Comparison of ENCODE assay signal across 15 mouse cellular contexts in the genomic region with DNA sequence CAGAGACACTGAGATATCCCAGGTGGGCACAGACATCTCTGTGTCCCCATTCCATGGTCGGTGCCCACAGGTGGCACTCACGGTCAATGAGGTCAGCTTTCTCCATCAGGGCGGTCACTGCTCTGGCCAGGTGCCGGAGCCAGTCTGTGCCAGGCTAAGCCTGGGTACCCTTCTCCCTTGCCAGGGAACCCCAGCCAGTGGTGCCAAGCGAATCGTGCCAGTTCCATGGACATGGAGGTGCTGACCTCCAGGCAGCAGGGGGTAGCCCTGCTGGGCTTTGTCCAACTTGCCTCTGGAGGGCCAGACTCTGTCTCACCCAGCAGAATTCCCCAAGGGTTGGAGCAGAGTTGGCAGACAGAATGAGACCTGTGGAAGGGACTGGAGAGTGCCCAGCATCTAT. TPM values are rescaled to one million over a fixed set of nuclear protein-coding genes. Genes with fewer than 3 reads are reported as not detected.
DNase-seq lines count a peak whose midpoint lies in the region; ATAC-seq and TF ChIP-seq lines count a peak whose summit lies in the region.
"Had no signal": no experiment of that assay in that cellular context is flagged by ENCODE, and none has a peak within 500 bp of the region (broad histone marks: within the 10 kb centered on the region; RNA-seq: fewer than 3 reads in every experiment).

No protein-coding gene starts in this region.

- intact Hi-C loops in heart, adult 2 months (cut with DNase I), result loop anchor here (2.0 to 5.0 kb wide), 2 partner anchors 39 to 89 kb away; partner anchors contain the start of gene Ppp1r32
- intact Hi-C loops in left cerebral cortex, adult 2 months (cut with DNase I), result loop anchor here (5.0 kb wide), 1 partner anchor 136 kb away; no protein-coding TSS in a partner anchor

- no peak for TF ChIP-seq POLR2A in heart, adult 2 months (IDR thresholded peaks at IDR 0.05; ENCODE audit: insufficient read depth, low read depth, low read length)

- no peaks in the 10 kb centered on the region for H3K79me2 ChIP-seq in heart, adult 2 months (replicated peaks; ENCODE audit: control insufficient read depth, insufficient read depth, low read length)

- TF ChIP-seq EP300 in heart, adult 2 months (IDR thresholded peaks at IDR 0.05; ENCODE audit: insufficient read depth, low read depth, low read length), result no peak

- TF ChIP-seq CTCF in heart, adult 2 months (IDR thresholded peaks at IDR 0.05), result no peak
- no peak for TF ChIP-seq CTCF in left cerebral cortex, adult 2 months (IDR thresholded peaks at IDR 0.05)
- TF ChIP-seq CTCF in hindbrain, postnatal 0 days (IDR thresholded peaks at IDR 0.05; ENCODE audit: low read depth), result no peak

- no peak overlapping the region; the same call in 1 of the 2 replicates for H3K27ac ChIP-seq in heart, adult 2 months
- H3K27ac ChIP-seq in heart, embryonic 11.5 days (ENCODE audit: low read depth, low read length), result no peak overlapping the region
- peak overlapping the region; percentile 73 for H3K27ac ChIP-seq in left cerebral cortex, adult 2 months
- H3K27ac ChIP-seq in hindbrain, postnatal 0 days, result no peak overlapping the region
- H3K27ac ChIP-seq: kidney, postnatal 0 days; liver, embryonic 13.5 days had no signal

- peak; percentile 61 to 76 for DNase-seq in heart, adult 2 months
- no peak for DNase-seq in left cerebral cortex, adult 2 months (ENCODE audit: extremely low spot score in 1 of 2, low spot score in 2 of 2)
- DNase-seq in left cerebral cortex, adult 8-10 months (ENCODE audit: low spot score in 2 of 2), result no peak
- peak; percentile 80 for DNase-seq in cerebellum, adult 9-11 months
- DNase-seq in hindbrain, postnatal 0 days (ENCODE audit: low spot score), result no peak
- no peak for DNase-seq in ovary, adult 18-20 months (ENCODE audit: low spot score)
- DNase-seq in adrenal gland, adult 8-10 months, result no peak
- DNase-seq: adrenal gland, postnatal 36 days; liver, embryonic 13.5 days; lung, postnatal 36 days; spleen, adult 18-20 months had no signal

- H3K9ac ChIP-seq in heart, adult 2 months (ENCODE audit: low read depth, low read length), result no peak overlapping the region
- no peak overlapping the region for H3K9ac ChIP-seq in heart, embryonic 11.5 days (ENCODE audit: low read depth, low read length)
- H3K9ac ChIP-seq in hindbrain, postnatal 0 days (replicated peaks; ENCODE audit: low read length), result 0 out of 2 replicates have a peak overlapping the region, but pooled peaks have one; percentile 4
- H3K9ac ChIP-seq: liver, embryonic 13.5 days had no signal

- no peak overlapping the region for H3K4me3 ChIP-seq in heart, adult 2 months
- no peak overlapping the region for H3K4me3 ChIP-seq in heart, embryonic 11.5 days (ENCODE audit: low read depth, low read length)
- H3K4me3 ChIP-seq in left cerebral cortex, adult 2 months, result peak overlapping the region; percentile 29
- H3K4me3 ChIP-seq in hindbrain, postnatal 0 days (ENCODE audit: low read length), result no peak overlapping the region
- H3K4me3 ChIP-seq: erythroblast, embryonic 14.5 days; liver, embryonic 13.5 days had no signal

- no peaks in the 10 kb centered on the region; the same call in 1 of the 2 replicates for H3K4me1 ChIP-seq in heart, adult 2 months (ENCODE audit: control insufficient read depth, insufficient read depth, low read length)
- peaks cover 11% of the 10 kb centered on the region; the same call in 1 of the 2 replicates for H3K4me1 ChIP-seq in heart, embryonic 11.5 days (ENCODE audit: control insufficient read depth, insufficient read depth, low read length)
- peaks cover 23% of the 10 kb centered on the region for H3K4me1 ChIP-seq in hindbrain, postnatal 0 days (ENCODE audit: insufficient read depth, low read length)

- no peak overlapping the region for H3K4me2 ChIP-seq in heart, embryonic 11.5 days
- 0 out of 2 replicates have a peak overlapping the region, but pooled peaks have one; percentile 26 for H3K4me2 ChIP-seq in hindbrain, postnatal 0 days (ENCODE audit: low read depth, low read length)
- H3K4me2 ChIP-seq: liver, embryonic 13.5 days had no signal

- H3K9me3 ChIP-seq in heart, embryonic 11.5 days (replicated peaks; ENCODE audit: control insufficient read depth, low read length), result no peaks in the 10 kb centered on the region
- no peaks in the 10 kb centered on the region for H3K9me3 ChIP-seq in hindbrain, postnatal 0 days (ENCODE audit: low read length)
- H3K9me3 ChIP-seq: liver, embryonic 13.5 days had no signal

- no peaks in the 10 kb centered on the region for H3K36me3 ChIP-seq in heart, adult 2 months (ENCODE audit: control insufficient read depth, insufficient read depth, low read length)
- no peaks in the 10 kb centered on the region for H3K36me3 ChIP-seq in heart, embryonic 11.5 days (ENCODE audit: control insufficient read depth, insufficient read depth, low read length)
- H3K36me3 ChIP-seq in hindbrain, postnatal 0 days (ENCODE audit: insufficient read depth, low read length), result no peaks in the 10 kb centered on the region
- H3K36me3 ChIP-seq: liver, embryonic 13.5 days had no signal

- ATAC-seq in heart, embryonic 11.5 days (replicated peaks; ENCODE audit: insufficient number of reproducible peaks, low FRiP score, low TSS enrichment), result no peak
- ATAC-seq in hindbrain, postnatal 0 days, result no peak

- H3K27me3 ChIP-seq in heart, adult 2 months (ENCODE audit: control insufficient read depth, insufficient read depth, low read length), result no peaks in the 10 kb centered on the region
- peaks cover 38% of the 10 kb centered on the region for H3K27me3 ChIP-seq in heart, embryonic 11.5 days (ENCODE audit: control insufficient read depth, insufficient read depth, low read length)
- H3K27me3 ChIP-seq in hindbrain, postnatal 0 days (ENCODE audit: insufficient read depth, low read length), result no peaks in the 10 kb centered on the region

- 63% methylated on average over 6 of the region's 6 CpGs for WGBS in heart, adult 2 months
- WGBS in heart, embryonic 11.5 days (ENCODE audit: insufficient replicate concordance), result 87% methylated on average over 6 of the region's 6 CpGs
- 79% methylated on average over 6 of the region's 6 CpGs for WGBS in hindbrain, postnatal 0 days

RNA-seq across cellular contexts. Expression of gene Syt7, which starts 4.6 kb away (rescaled TPM):
- total RNA-seq in heart, adult 2 months (2021), result 10 to 100 TPM; 35.7 to 38.6 TPM
- 17.6 and 20.1 TPM in 2 replicates for polyA plus RNA-seq in heart, adult 2 months (2012; rRNA removed)
- 1.2 and 2.0 TPM in 2 replicates for polyA plus RNA-seq in heart, embryonic 11.5 days (2014; fragmentation: Nextera tagmentation; extraction: Ambion mirVana)
- 100 to 1,000 TPM; 326 to 329 TPM for total RNA-seq in left cerebral cortex, adult 2 months (2021)
- total RNA-seq in left cerebral cortex, adult 8-10 months (2022), result 100 to 1,000 TPM; 268 to 306 (median 296) TPM
- 93.4 and 114 TPM in 2 replicates for total RNA-seq in hindbrain, postnatal 0 days (2014; rRNA removed)
- 11.9 and 17.4 TPM in 2 replicates for polyA plus RNA-seq in hindbrain, postnatal 0 days (2015; fragmentation: Nextera tagmentation; extraction: Ambion mirVana)
- total RNA-seq in adrenal gland, adult 8-10 months (2022), result 10 to 100 TPM; 32.9 to 54.6 (median 44.5) TPM
- total RNA-seq: common myeloid progenitor, adult 5-6 weeks had no signal
- polyA plus RNA-seq: erythroblast, embryonic 14.5 days had no signal

Comparison
In these comparisons a context has a peak if more than half of its experiments do, and no peak if none do; other contexts are left out.
1. DNase-seq: peak in heart, adult 2 months (2 of 2) and cerebellum, adult 9-11 months (single experiment); none in left cerebral cortex, adult 2 months (0 of 2), left cerebral cortex, adult 8-10 months (0 of 2), hindbrain, postnatal 0 days (single experiment), ovary, adult 18-20 months (single experiment) and adrenal gland, adult 8-10 months (single experiment).